Mouse (Mus musculus): Measurements from ENCODE around the gene Car10.

Car10 gene

GRCm38 (mm10) chr11:93172430-93172829 lies 74.6 kb downstream of the Car10 start:
- no peak for DNase-seq (ENCODE audit: low spot score in 2 of 2)

GRCm38 (mm10) chr11:93173533-93174308 lies 75.9 kb downstream of the Car10 start:
- DNase-seq (ENCODE audit: low spot score in 2 of 2), result no peak

GRCm38 (mm10) chr11:93185477-93185876 lies 87.6 kb downstream of the Car10 start:
- no peak for DNase-seq (ENCODE audit: low spot score in 2 of 2)

- DNase-seq (ENCODE audit: low spot score in 2 of 2), result no peak
These were observed 88.3 kb downstream of the Car10 start for GRCm38 (mm10) chr11:93186163-93186562.

GRCm38 (mm10) chr11:93188621-93189020 lies 90.8 kb downstream of the Car10 start:
- DNase-seq (ENCODE audit: low spot score in 2 of 2), result no peak

GRCm38 (mm10) chr11:93200046-93200445 lies 102.2 kb downstream of the Car10 start:
- DNase-seq (ENCODE audit: low spot score in 2 of 2), result no peak

GRCm38 (mm10) chr11:93217457-93217856 lies 119.6 kb downstream of the Car10 start:
- DNase-seq (ENCODE audit: low spot score in 2 of 2), result no peak

- DNase-seq (ENCODE audit: low spot score in 2 of 2), result no peak
These were observed 132.2 kb downstream of the Car10 start for GRCm38 (mm10) chr11:93230057-93230456.

GRCm38 (mm10) chr11:93249771-93250265 lies 152.0 kb downstream of the Car10 start:
- DNase-seq (ENCODE audit: low spot score in 2 of 2), result no peak

- DNase-seq (ENCODE audit: low spot score in 2 of 2), result no peak
These were observed 153.9 kb downstream of the Car10 start for GRCm38 (mm10) chr11:93251766-93252165.

GRCm38 (mm10) chr11:93263979-93264378 lies 166.2 kb downstream of the Car10 start:
- DNase-seq (ENCODE audit: low spot score in 2 of 2), result no peak

GRCm38 (mm10) chr11:93272016-93272415 lies 174.2 kb downstream of the Car10 start:
- DNase-seq (ENCODE audit: low spot score in 2 of 2), result no peak

- DNase-seq (ENCODE audit: low spot score in 2 of 2), result peak; percentile 23 to 63
These were observed 176.1 kb downstream of the Car10 start for GRCm38 (mm10) chr11:93273906-93274305.

GRCm38 (mm10) chr11:93293661-93294060 lies 195.8 kb downstream of the Car10 start:
- DNase-seq (ENCODE audit: low spot score in 2 of 2), result no peak

- DNase-seq (ENCODE audit: low spot score in 2 of 2), result no peak
These were observed 212.2 kb downstream of the Car10 start for GRCm38 (mm10) chr11:93309981-93310380.

- DNase-seq (ENCODE audit: low spot score in 2 of 2), result no peak
These were observed 239.9 kb downstream of the Car10 start for GRCm38 (mm10) chr11:93337756-93338155.

- DNase-seq (ENCODE audit: low spot score in 2 of 2), result no peak
These were observed 246.1 kb downstream of the Car10 start for GRCm38 (mm10) chr11:93343961-93344360.

GRCm38 (mm10) chr11:93344869-93345268 lies 247.0 kb downstream of the Car10 start:
- no peak for DNase-seq (ENCODE audit: low spot score in 2 of 2)

GRCm38 (mm10) chr11:93361576-93361975 lies 263.7 kb downstream of the Car10 start:
- DNase-seq (ENCODE audit: low spot score in 2 of 2), result no peak

GRCm38 (mm10) chr11:93364171-93364570 lies 266.3 kb downstream of the Car10 start:
- DNase-seq (ENCODE audit: low spot score in 2 of 2), result no peak

GRCm38 (mm10) chr11:93367244-93367643 lies 269.4 kb downstream of the Car10 start:
- DNase-seq (ENCODE audit: low spot score in 2 of 2), result no peak

- DNase-seq (ENCODE audit: low spot score in 2 of 2), result no peak
These were observed 269.9 kb downstream of the Car10 start for GRCm38 (mm10) chr11:93367740-93368139.

GRCm38 (mm10) chr11:93373697-93374354 lies 276.0 kb downstream of the Car10 start:
- no peak for DNase-seq (ENCODE audit: low spot score in 2 of 2)
